Mouse (Mus musculus): ENCODE results near the gene Ndufb2.
A peak's percentile ranks its signal among the peaks of the same experiment; 100 is the strongest.

The Ndufb2 gene

GRCm38 (mm10) chr6:39579552-39579951 is 12.8 kb upstream of the Ndufb2 start:
- DNase-seq (ENCODE audit: low spot score in 2 of 2), result no peak

- DNase-seq (ENCODE audit: low spot score in 2 of 2), result no peak
Observed at GRCm38 (mm10) chr6:39580558-39580957, 11.8 kb upstream of the Ndufb2 start.

GRCm38 (mm10) chr6:39581087-39581784 is 11.1 kb upstream of the Ndufb2 start:
- no peak for DNase-seq (ENCODE audit: low spot score in 2 of 2)

- DNase-seq (ENCODE audit: low spot score in 2 of 2), result no peak
Observed at GRCm38 (mm10) chr6:39585517-39585916, 6.9 kb upstream of the Ndufb2 start, which contains the start of gene Gm42420. Gm42420 (plus strand) TSS chr6:39585753.

- no peak for DNase-seq (ENCODE audit: low spot score in 2 of 2)
Observed at GRCm38 (mm10) chr6:39591481-39591880, 893 bp upstream of the Ndufb2 start.

GRCm38 (mm10) chr6:39600851-39601250 is 8.5 kb downstream of the Ndufb2 start:
- no peak for DNase-seq (ENCODE audit: low spot score in 2 of 2)

- DNase-seq (ENCODE audit: low spot score in 2 of 2), result no peak
Observed at GRCm38 (mm10) chr6:39601828-39602227, 9.5 kb downstream of the Ndufb2 start.

GRCm38 (mm10) chr6:39604565-39604964 is 12.2 kb downstream of the Ndufb2 start:
- no peak for DNase-seq (ENCODE audit: low spot score in 2 of 2)

- DNase-seq (ENCODE audit: low spot score in 2 of 2), result no peak
Observed at GRCm38 (mm10) chr6:39606056-39606455, 13.7 kb downstream of the Ndufb2 start.

- peak; percentile 15 to 29 for DNase-seq (ENCODE audit: low spot score in 2 of 2)
Observed at GRCm38 (mm10) chr6:39606862-39607261, 14.5 kb downstream of the Ndufb2 start.

GRCm38 (mm10) chr6:39607365-39607764 is 15.0 kb downstream of the Ndufb2 start:
- no peak for DNase-seq (ENCODE audit: low spot score in 2 of 2)

- DNase-seq (ENCODE audit: low spot score in 2 of 2), result no peak
Observed at GRCm38 (mm10) chr6:39610207-39610606, 17.8 kb downstream of the Ndufb2 start.

- DNase-seq (ENCODE audit: low spot score in 2 of 2), result no peak
Observed at GRCm38 (mm10) chr6:39611296-39611695, 18.9 kb downstream of the Ndufb2 start.
